Mouse (Mus musculus): ENCODE results near the gene Gm13030.

DNA sequence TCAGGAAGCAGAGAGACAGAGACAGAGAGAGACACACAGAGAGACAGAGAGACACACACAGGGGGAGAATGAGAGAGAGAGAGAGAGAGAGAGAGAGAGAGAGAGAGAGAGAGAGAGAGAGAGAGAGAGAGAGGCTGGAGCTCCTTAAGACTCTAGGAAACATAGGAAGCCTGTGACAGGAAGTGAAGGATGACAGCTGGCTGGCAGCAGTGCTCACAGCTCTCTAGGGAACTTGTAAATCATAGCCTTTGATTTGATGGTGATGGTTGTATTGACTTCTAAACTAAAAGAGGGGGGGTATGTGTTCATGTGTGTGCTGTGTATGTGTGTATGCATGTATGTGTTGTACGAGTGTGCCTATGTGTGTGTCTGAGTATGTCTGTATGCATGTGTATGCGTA, 2.2 kb upstream of the Gm13030 start:
- no peak for TF ChIP-seq GATA1 (IDR thresholded peaks at IDR 0.05; ENCODE audit: borderline replicate concordance, low read length)
- no peak for TF ChIP-seq FLI1 (IDR thresholded peaks at IDR 0.05; ENCODE audit: low read length)
